23 mouse cellular contexts compared by ENCODE assay signal in genomic region chr9:29771870-29772269, GRCm38 (mm10).
DNase-seq lines count a peak whose midpoint lies in the region; ATAC-seq and TF ChIP-seq lines count a peak whose summit lies in the region.
"Had no signal": no experiment of that assay in that cellular context is flagged by ENCODE, and none has a peak within 500 bp of the region (broad histone marks: within the 10 kb centered on the region; RNA-seq: fewer than 3 reads in every experiment).

No protein-coding gene starts in this region.

- H3K9me3 ChIP-seq in heart, embryonic 13.5 days, result no peaks in the 10 kb centered on the region
- no peaks in the 10 kb centered on the region for H3K9me3 ChIP-seq in hindbrain, embryonic 13.5 days
- no peaks in the 10 kb centered on the region for H3K9me3 ChIP-seq in hindbrain, postnatal 0 days (ENCODE audit: low read length)
- no peaks in the 10 kb centered on the region for H3K9me3 ChIP-seq in midbrain, embryonic 15.5 days
- no peaks in the 10 kb centered on the region for H3K9me3 ChIP-seq in midbrain, embryonic 11.5 days (ENCODE audit: control insufficient read depth, low read length)
- H3K9me3 ChIP-seq: embryonic facial prominence, embryonic 15.5 days; limb, embryonic 10.5 days had no signal

- H3K4me2 ChIP-seq in heart, embryonic 13.5 days, result peak overlapping the region; percentile 43
- H3K4me2 ChIP-seq in hindbrain, embryonic 13.5 days, result no peak overlapping the region
- H3K4me2 ChIP-seq in hindbrain, postnatal 0 days (ENCODE audit: low read depth, low read length), result no peak overlapping the region
- H3K4me2 ChIP-seq in midbrain, embryonic 15.5 days, result no peak overlapping the region
- H3K4me2 ChIP-seq in midbrain, embryonic 11.5 days, result no peak overlapping the region
- H3K4me2 ChIP-seq: embryonic facial prominence, embryonic 15.5 days had no signal

- H3K27ac ChIP-seq in heart, embryonic 13.5 days (replicated peaks), result no peak overlapping the region
- H3K27ac ChIP-seq in hindbrain, embryonic 13.5 days, result peak overlapping the region; percentile 20; the same call in 1 of the 2 replicates
- no peak overlapping the region for H3K27ac ChIP-seq in hindbrain, postnatal 0 days
- peak overlapping the region; percentile 54; the same call in 1 of the 2 replicates for H3K27ac ChIP-seq in midbrain, embryonic 15.5 days
- no peak overlapping the region for H3K27ac ChIP-seq in midbrain, embryonic 11.5 days (ENCODE audit: low read depth, low read length)
- H3K27ac ChIP-seq: embryonic facial prominence, embryonic 15.5 days; gastrocnemius, adult 2 months; layer of hippocampus, adult 2 months; limb, embryonic 10.5 days had no signal

- TF ChIP-seq CTCF in hindbrain, postnatal 0 days (IDR thresholded peaks at IDR 0.05; ENCODE audit: low read depth), result no peak

- H3K4me1 ChIP-seq in heart, embryonic 13.5 days, result peaks cover 22% of the 10 kb centered on the region; the same call in 1 of the 2 replicates
- peaks cover 39% of the 10 kb centered on the region for H3K4me1 ChIP-seq in hindbrain, embryonic 13.5 days (replicated peaks)
- peaks cover 14% of the 10 kb centered on the region; the same call in 1 of the 2 replicates for H3K4me1 ChIP-seq in hindbrain, postnatal 0 days (ENCODE audit: insufficient read depth, low read length)
- peaks cover 33% of the 10 kb centered on the region for H3K4me1 ChIP-seq in midbrain, embryonic 15.5 days
- no peaks in the 10 kb centered on the region for H3K4me1 ChIP-seq in midbrain, embryonic 11.5 days (ENCODE audit: control insufficient read depth, insufficient read depth, low read length)
- H3K4me1 ChIP-seq: embryonic facial prominence, embryonic 15.5 days had no signal

- no peak for ATAC-seq in heart, embryonic 13.5 days (ENCODE audit: extremely low read depth, insufficient number of reproducible peaks, low FRiP score, low TSS enrichment)
- ATAC-seq in hindbrain, embryonic 13.5 days (ENCODE audit: low FRiP score), result no peak
- ATAC-seq in hindbrain, postnatal 0 days, result no peak
- ATAC-seq in midbrain, embryonic 15.5 days (replicated peaks), result no peak
- no peak for ATAC-seq in midbrain, embryonic 11.5 days (ENCODE audit: low FRiP score)
- ATAC-seq: activated CD4-positive, CD25-positive, alpha-beta regulatory T cell, adult 4 months; intestine, postnatal 0 days; liver, postnatal 0 days had no signal

- no peaks in the 10 kb centered on the region for H3K27me3 ChIP-seq in heart, embryonic 13.5 days (replicated peaks)
- H3K27me3 ChIP-seq in hindbrain, embryonic 13.5 days, result no peaks in the 10 kb centered on the region
- H3K27me3 ChIP-seq in hindbrain, postnatal 0 days (ENCODE audit: insufficient read depth, low read length), result no peaks in the 10 kb centered on the region
- no peaks in the 10 kb centered on the region for H3K27me3 ChIP-seq in midbrain, embryonic 15.5 days (replicated peaks)
- no peaks in the 10 kb centered on the region for H3K27me3 ChIP-seq in midbrain, embryonic 11.5 days (ENCODE audit: control insufficient read depth, insufficient read depth, low read length)
- H3K27me3 ChIP-seq: embryonic facial prominence, embryonic 15.5 days had no signal

- no peak overlapping the region for H3K4me3 ChIP-seq in heart, embryonic 13.5 days
- no peak overlapping the region for H3K4me3 ChIP-seq in hindbrain, embryonic 13.5 days
- H3K4me3 ChIP-seq in hindbrain, postnatal 0 days (ENCODE audit: low read length), result no peak overlapping the region
- no peak overlapping the region for H3K4me3 ChIP-seq in midbrain, embryonic 15.5 days
- no peak overlapping the region for H3K4me3 ChIP-seq in midbrain, embryonic 11.5 days (ENCODE audit: low read depth, low read length)
- H3K4me3 ChIP-seq: embryonic facial prominence, embryonic 15.5 days; gastrocnemius, adult 2 months; layer of hippocampus, adult 2 months; limb, embryonic 10.5 days had no signal

- DNase-seq in embryo, embryonic 10 days (ENCODE audit: low spot score), result peak; percentile 11
- DNase-seq in embryo, embryonic 9.5 days (ENCODE audit: extremely low spot score), result no peak
- DNase-seq in heart, adult 8-10 months (ENCODE audit: low spot score), result no peak
- DNase-seq in hindbrain, postnatal 0 days (ENCODE audit: low spot score), result no peak
- no peak for DNase-seq in midbrain, embryonic 11.5 days (ENCODE audit: low spot score, missing footprints)
- DNase-seq: adrenal gland, adult 8-10 months; cerebellum, adult 18-20 months; cerebellum, postnatal 14 days; gastrocnemius, adult 2 months; kidney, postnatal 25 days; liver; liver, postnatal 0 days; lung, postnatal 14 days; thymus, adult 18-20 months; thymus, postnatal 36 days had no signal

- no peak overlapping the region for H3K9ac ChIP-seq in heart, embryonic 13.5 days
- H3K9ac ChIP-seq in hindbrain, embryonic 13.5 days, result no peak overlapping the region
- H3K9ac ChIP-seq in hindbrain, postnatal 0 days (replicated peaks; ENCODE audit: low read length), result no peak overlapping the region
- no peak overlapping the region for H3K9ac ChIP-seq in midbrain, embryonic 15.5 days
- H3K9ac ChIP-seq in midbrain, embryonic 11.5 days (ENCODE audit: low read length), result no peak overlapping the region
- H3K9ac ChIP-seq: embryonic facial prominence, embryonic 15.5 days; liver, postnatal 0 days had no signal

- WGBS in heart, embryonic 13.5 days, result 11% methylated on average over 5 of the region's 5 CpGs
- WGBS in hindbrain, embryonic 13.5 days, result 27% methylated on average over 5 of the region's 5 CpGs
- 48% methylated on average over 5 of the region's 5 CpGs for WGBS in hindbrain, postnatal 0 days
- WGBS in midbrain, embryonic 15.5 days, result 36% methylated on average over 5 of the region's 5 CpGs
- 51% methylated on average over 5 of the region's 5 CpGs for WGBS in midbrain, embryonic 11.5 days

- H3K36me3 ChIP-seq in heart, embryonic 13.5 days, result no peaks in the 10 kb centered on the region
- H3K36me3 ChIP-seq in hindbrain, embryonic 13.5 days, result no peaks in the 10 kb centered on the region
- H3K36me3 ChIP-seq in hindbrain, postnatal 0 days (ENCODE audit: insufficient read depth, low read length), result no peaks in the 10 kb centered on the region
- no peaks in the 10 kb centered on the region for H3K36me3 ChIP-seq in midbrain, embryonic 15.5 days (replicated peaks)
- H3K36me3 ChIP-seq in midbrain, embryonic 11.5 days (ENCODE audit: control insufficient read depth, insufficient read depth, low read length), result no peaks in the 10 kb centered on the region
- H3K36me3 ChIP-seq: embryonic facial prominence, embryonic 15.5 days; limb, embryonic 10.5 days had no signal

Comparison
In these comparisons a context has a peak if more than half of its experiments do, and no peak if none do; other contexts are left out.
1. H3K27ac ChIP-seq: peak in hindbrain, embryonic 13.5 days (single experiment) and midbrain, embryonic 15.5 days (single experiment); none in heart, embryonic 13.5 days (single experiment), hindbrain, postnatal 0 days (single experiment) and midbrain, embryonic 11.5 days (single experiment).